Mouse (Mus musculus) embryonic facial prominence, embryonic 12.5 days (tissue): ENCODE data around the gene Ntsr1. TPM values are rescaled to one million over a fixed set of nuclear protein-coding genes. Genes with fewer than 3 reads are reported as not detected.

Experiments
- ATAC-seq: fragments of 200-750 bp; cut with Nextera tagmentation; 2 replicates; pipeline ENCODE4 v1.8.0; 2017; ENCODE audit not compliant: insufficient number of reproducible peaks, insufficient read depth, low FRiP score, low TSS enrichment
- H3K27ac ChIP-seq: fragments of 300-500 bp; sonication (generic); 2 replicates; pipeline ENCODE4 v1.5.1; 2016; ENCODE audit warnings: mild to moderate bottlenecking
- H3K27me3 ChIP-seq: fragments of 300-500 bp; sonication (generic); 2 replicates; pipeline ENCODE4 v1.6.1; 2016; ENCODE audit warnings: mild to moderate bottlenecking, moderate library complexity
- H3K36me3 ChIP-seq: fragments of 300-500 bp; sonication (generic); 2 replicates; pipeline ENCODE4 v1.6.1; 2016; ENCODE audit warnings: mild to moderate bottlenecking
- H3K4me1 ChIP-seq: fragments of 300-500 bp; sonication (generic); 2 replicates; pipeline ENCODE4 v1.6.1; 2016
- H3K4me2 ChIP-seq: fragments of 300-500 bp; sonication (generic); replicated peaks from 2 replicates; pipeline ENCODE4 v1.6.1; 2016; ENCODE audit warnings: mild to moderate bottlenecking, moderate library complexity
- H3K4me3 ChIP-seq: fragments of 300-500 bp; sonication (generic); 2 replicates; pipeline ENCODE4 v1.5.1; 2016; ENCODE audit warnings: mild to moderate bottlenecking
- H3K9ac ChIP-seq: fragments of 300-500 bp; sonication (generic); 2 replicates; pipeline ENCODE4 v1.6.1; 2016; ENCODE audit warnings: mild to moderate bottlenecking, moderate library complexity
- H3K9me3 ChIP-seq: fragments of 300-500 bp; sonication (generic); 2 replicates; pipeline ENCODE4 v1.6.1; 2016; ENCODE audit warnings: mild to moderate bottlenecking, moderate library complexity
- WGBS: fragments of 180-500 bp; shearing (Covaris S2); methylation state at CpG from one replicate; pipeline ENCODE4 v1.1.7; 2016; 5-methylcytosine and 5-hydroxymethylcytosine counted together
- polyA plus RNA-seq: library from polyadenylated mRNA; unstranded; fragments of >200 nt; fragmentation: Nextera tagmentation; extraction: Ambion mirVana; gene quantifications from 2 replicates; pipeline ENCODE4 v1.2.1, GENCODE M21; 2016

The Ntsr1 gene
- polyA plus RNA-seq, result 0.25 and 0.55 TPM in 2 replicates

GRCm38 (mm10) chr2:180499741-180500140, at the start of gene Ntsr1:
Ntsr1 (plus strand) TSS chr2:180499976.
- 0 out of 2 replicates have a peak, but pooled peaks have one; percentile 12 for ATAC-seq
- H3K4me1 ChIP-seq, result peaks cover 23% of the 10 kb centered on the region
- peak within 1 kb of the TSS; percentile 59 for H3K4me2 ChIP-seq
- no peak within 1 kb of the TSS for H3K27ac ChIP-seq
- no peaks in the 10 kb centered on the region for H3K9me3 ChIP-seq
- peak within 1 kb of the TSS; percentile 33 for H3K4me3 ChIP-seq
- H3K36me3 ChIP-seq, result no peaks in the 10 kb centered on the region
- peaks cover 56% of the 10 kb centered on the region for H3K27me3 ChIP-seq
- H3K9ac ChIP-seq, result peak within 1 kb of the TSS; percentile 44
- under 1% methylated on average over 30 of the region's 30 CpGs for WGBS

DNA sequence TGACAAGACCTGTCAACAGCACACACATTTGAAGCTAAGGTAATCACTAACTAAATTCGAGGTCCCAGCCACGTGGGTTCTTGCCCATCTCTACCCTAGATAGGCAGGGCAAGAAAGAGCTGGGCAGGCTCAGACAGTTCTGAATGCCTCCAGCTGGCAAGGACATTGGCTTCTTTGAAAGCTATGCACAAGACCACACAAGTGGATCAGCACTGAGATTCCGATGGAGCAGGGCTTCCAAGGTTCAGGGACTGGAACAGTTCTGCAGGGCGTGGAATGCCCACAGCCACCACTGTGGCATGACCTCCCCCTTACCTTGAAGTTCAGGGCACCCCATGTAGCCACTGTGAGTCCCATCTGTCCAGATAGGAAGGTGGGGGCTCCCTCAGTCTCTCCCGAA, 49.2 kb upstream of the Ntsr1 start:
- H3K4me3 ChIP-seq, result no peak overlapping the region
- no peaks in the 10 kb centered on the region for H3K36me3 ChIP-seq
- H3K4me1 ChIP-seq, result 0 out of 2 replicates have a peak, but pooled peaks cover under 1% of the 10 kb centered on the region
- peaks cover 11% of the 10 kb centered on the region for H3K27me3 ChIP-seq
- WGBS, result 77% methylated on average over 5 of the region's 5 CpGs
- no peaks in the 10 kb centered on the region for H3K9me3 ChIP-seq
- H3K4me2 ChIP-seq, result no peak overlapping the region
- no peak for ATAC-seq
- H3K9ac ChIP-seq, result no peak overlapping the region
- no peak overlapping the region for H3K27ac ChIP-seq

GRCm38 (mm10) chr2:180455723-180456698, 43.8 kb upstream of the Ntsr1 start, which contains the start of gene Slco4a1:
Slco4a1 (plus strand) TSS chr2:180456245.
- peak; percentile 88 for ATAC-seq
- H3K4me1 ChIP-seq, result peaks cover 14% of the 10 kb centered on the region; the same call in 1 of the 2 replicates
- no peaks in the 10 kb centered on the region for H3K36me3 ChIP-seq
- no peaks in the 10 kb centered on the region for H3K9me3 ChIP-seq
- peak within 1 kb of the TSS; percentile 46 for H3K4me3 ChIP-seq
- peak within 1 kb of the TSS; percentile 42 for H3K9ac ChIP-seq
- H3K27ac ChIP-seq, result no peak within 1 kb of the TSS
- H3K27me3 ChIP-seq, result peaks cover 51% of the 10 kb centered on the region
- 2% methylated on average over 65 of the region's 65 CpGs for WGBS
- H3K4me2 ChIP-seq, result peak within 1 kb of the TSS; percentile 91

DNA sequence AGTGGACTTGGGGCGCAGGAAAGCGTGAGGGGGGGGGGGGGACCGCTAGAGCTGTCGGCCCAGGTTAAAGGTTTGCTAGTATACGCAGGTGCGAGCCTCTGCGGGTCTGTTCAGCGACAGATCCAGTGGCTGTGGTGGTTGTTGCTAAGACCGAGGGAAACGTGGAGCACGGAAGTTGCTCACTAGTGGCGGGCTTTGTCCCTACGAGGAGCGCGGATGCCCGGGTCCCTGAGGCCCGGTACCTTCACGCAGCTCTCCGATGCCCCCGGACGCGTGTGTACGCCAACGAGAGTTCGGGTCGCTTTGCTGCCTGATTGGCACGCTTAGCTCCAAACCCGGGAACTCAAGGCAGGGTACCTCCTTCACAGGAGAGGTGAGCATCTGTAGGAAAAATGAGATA, 43.1 kb upstream of the Ntsr1 start:
- H3K27me3 ChIP-seq, result peaks cover 51% of the 10 kb centered on the region
- H3K36me3 ChIP-seq, result no peaks in the 10 kb centered on the region
- H3K9me3 ChIP-seq, result no peaks in the 10 kb centered on the region
- peak overlapping the region; percentile 42 for H3K9ac ChIP-seq
- no peak overlapping the region for H3K27ac ChIP-seq
- ATAC-seq, result no peak
- WGBS, result 2% methylated on average over 28 of the region's 28 CpGs
- H3K4me1 ChIP-seq, result peaks cover 14% of the 10 kb centered on the region; the same call in 1 of the 2 replicates
- H3K4me2 ChIP-seq, result peak overlapping the region; percentile 91
- peak overlapping the region; percentile 46 for H3K4me3 ChIP-seq

DNA sequence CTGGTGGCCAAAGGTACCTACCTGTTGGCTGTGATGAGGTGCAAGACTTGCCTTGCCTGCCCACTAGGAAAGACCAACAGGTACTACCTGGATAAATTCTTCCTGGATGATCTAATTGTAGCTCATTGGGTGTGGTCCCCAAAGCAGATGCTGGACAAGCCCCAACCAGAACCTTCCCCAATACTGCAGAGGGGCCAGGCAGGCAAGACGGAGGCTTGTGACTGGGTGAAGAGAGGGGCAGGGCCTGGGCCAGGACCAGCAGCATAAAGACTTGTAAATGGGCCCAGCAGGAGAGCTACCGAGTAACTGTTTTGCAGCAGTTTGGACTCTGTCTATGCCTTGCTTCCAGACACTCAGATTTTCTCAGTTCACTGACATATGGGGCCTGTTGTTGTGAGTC, 42.1 kb upstream of the Ntsr1 start:
- ATAC-seq, result no peak
- Histone ChIP-seq H3K9ac (no peak overlapping the region), H3K36me3 (no peaks in the 10 kb centered on the region), H3K27me3 (peaks cover 51% of the 10 kb centered on the region), H3K9me3 (no peaks in the 10 kb centered on the region), H3K4me2 (no peak overlapping the region), H3K4me3 (no peak overlapping the region), H3K27ac (no peak overlapping the region), H3K4me1 (peaks cover 14% of the 10 kb centered on the region; the same call in 1 of the 2 replicates)
- WGBS, result 27% methylated on average over 2 of the region's 2 CpGs

DNA sequence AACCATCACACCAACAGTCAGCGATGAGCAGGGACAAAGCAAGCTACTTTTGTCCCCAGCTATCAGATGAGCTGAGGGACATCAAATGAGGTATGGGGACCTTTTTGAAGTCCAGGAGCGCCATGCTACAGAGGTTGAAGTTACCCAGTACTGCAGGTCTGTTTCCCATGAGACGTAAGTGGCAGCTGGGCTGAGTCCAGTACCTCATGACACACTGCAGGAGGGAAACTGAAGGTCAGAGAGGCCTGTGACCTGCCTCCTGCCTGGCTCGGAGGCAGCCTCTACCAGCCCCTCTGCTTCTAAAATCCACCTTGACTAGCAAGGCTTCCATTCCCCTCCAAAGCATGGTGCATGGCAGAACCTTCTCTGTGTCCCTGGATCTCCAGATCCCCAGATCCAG, 40.3 kb upstream of the Ntsr1 start:
- Histone ChIP-seq H3K4me1 (peaks cover 14% of the 10 kb centered on the region; the same call in 1 of the 2 replicates), H3K36me3 (no peaks in the 10 kb centered on the region), H3K27me3 (peaks cover 50% of the 10 kb centered on the region), H3K4me2 (no peak overlapping the region), H3K9ac (no peak overlapping the region), H3K4me3 (no peak overlapping the region), H3K27ac (no peak overlapping the region), H3K9me3 (no peaks in the 10 kb centered on the region)
- no peak for ATAC-seq
- WGBS, result 70% methylated on average over 4 of the region's 4 CpGs

GRCm38 (mm10) chr2:180460801-180461200, 39.0 kb upstream of the Ntsr1 start:
- H3K27me3 ChIP-seq, result peaks cover 37% of the 10 kb centered on the region
- no peak overlapping the region for H3K4me2 ChIP-seq
- no peak overlapping the region for H3K27ac ChIP-seq
- 52% methylated on average over 8 of the region's 8 CpGs for WGBS
- H3K36me3 ChIP-seq, result no peaks in the 10 kb centered on the region
- ATAC-seq, result no peak
- H3K9ac ChIP-seq, result no peak overlapping the region
- no peaks in the 10 kb centered on the region for H3K9me3 ChIP-seq
- H3K4me3 ChIP-seq, result no peak overlapping the region
- H3K4me1 ChIP-seq, result peaks cover 11% of the 10 kb centered on the region; the same call in 1 of the 2 replicates

DNA sequence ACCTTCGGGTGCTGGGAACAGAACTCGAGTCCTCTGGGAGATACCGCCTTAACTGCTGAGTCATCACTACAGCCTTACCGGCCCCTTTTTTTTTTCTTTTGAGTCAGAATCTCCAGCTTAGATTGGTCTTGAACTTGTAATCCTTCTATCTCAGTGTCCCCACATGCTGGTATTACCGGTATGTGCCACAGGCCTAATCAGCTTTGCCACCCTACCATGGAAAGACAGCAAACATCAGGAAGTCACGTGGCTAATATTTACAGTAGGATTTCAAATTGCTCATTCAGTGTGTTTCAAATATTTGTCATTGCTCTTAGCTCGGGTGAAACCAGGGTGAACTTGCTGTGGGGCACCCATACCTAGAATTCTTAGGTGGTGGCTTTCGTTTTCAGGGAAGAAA, 37.2 kb upstream of the Ntsr1 start:
- 78% methylated on average over 8 of the region's 8 CpGs for WGBS
- Histone ChIP-seq H3K4me3 (no peak overlapping the region), H3K36me3 (no peaks in the 10 kb centered on the region), H3K27me3 (peaks cover 19% of the 10 kb centered on the region), H3K9ac (no peak overlapping the region), H3K4me2 (no peak overlapping the region), H3K9me3 (no peaks in the 10 kb centered on the region), H3K4me1 (no peaks in the 10 kb centered on the region), H3K27ac (no peak overlapping the region)
- no peak for ATAC-seq

DNA sequence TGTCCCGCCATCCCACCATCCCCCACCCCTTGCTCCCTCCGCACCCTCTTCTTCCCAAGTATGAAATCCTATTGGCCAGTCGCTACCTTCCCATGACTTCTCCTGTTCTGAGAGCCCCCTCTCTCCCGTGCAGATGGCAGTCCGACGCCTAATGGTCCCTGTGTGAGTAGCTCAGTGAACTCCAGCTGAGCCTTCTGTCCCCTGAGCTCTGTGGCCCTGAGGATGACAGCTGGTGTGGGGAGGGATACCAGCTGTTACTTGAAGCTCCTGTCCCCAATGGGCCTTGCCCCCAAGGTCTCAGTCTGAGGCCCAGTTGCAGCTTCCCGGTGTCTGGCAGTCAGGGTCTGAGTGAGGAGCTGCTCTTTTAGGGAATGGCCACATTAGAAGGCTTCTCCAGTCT, 33.3 kb upstream of the Ntsr1 start:
- Histone ChIP-seq H3K36me3 (no peaks in the 10 kb centered on the region), H3K27ac (no peak overlapping the region), H3K9me3 (no peaks in the 10 kb centered on the region), H3K4me2 (no peak overlapping the region), H3K9ac (no peak overlapping the region), H3K4me3 (no peak overlapping the region), H3K4me1 (no peaks in the 10 kb centered on the region), H3K27me3 (no peaks in the 10 kb centered on the region; the same call in 1 of the 2 replicates)
- no peak for ATAC-seq
- WGBS, result 81% methylated on average over 7 of the region's 7 CpGs

DNA sequence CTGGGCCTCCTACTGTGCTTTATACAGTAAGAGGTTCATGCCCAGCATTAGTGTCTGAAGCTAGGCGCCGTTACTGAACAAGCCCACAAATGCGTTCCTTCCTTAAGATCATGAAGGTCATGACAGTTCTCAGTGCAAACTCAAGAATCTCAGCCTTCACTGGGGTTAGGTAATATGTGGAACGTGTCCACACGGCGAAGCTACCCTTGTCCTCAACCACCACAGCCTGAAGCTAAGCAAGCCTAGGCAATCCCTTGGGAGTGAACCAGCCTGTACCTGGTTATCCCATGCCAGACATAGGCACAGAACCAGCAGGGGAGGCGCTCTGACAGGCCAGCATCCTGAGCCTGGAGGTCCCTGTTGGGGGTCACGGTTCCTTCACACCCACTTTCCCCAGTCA, 30.9 kb upstream of the Ntsr1 start:
- Histone ChIP-seq H3K4me3 (no peak overlapping the region), H3K4me1 (peaks cover 3% of the 10 kb centered on the region; the same call in 1 of the 2 replicates), H3K27me3 (no peaks in the 10 kb centered on the region), H3K9me3 (no peaks in the 10 kb centered on the region), H3K27ac (no peak overlapping the region), H3K4me2 (no peak overlapping the region), H3K9ac (no peak overlapping the region), H3K36me3 (no peaks in the 10 kb centered on the region)
- 89% methylated on average over 8 of the region's 8 CpGs for WGBS
- ATAC-seq, result no peak

GRCm38 (mm10) chr2:180469768-180470167, 30.0 kb upstream of the Ntsr1 start:
- Histone ChIP-seq H3K9ac (no peak overlapping the region), H3K27me3 (no peaks in the 10 kb centered on the region), H3K9me3 (no peaks in the 10 kb centered on the region), H3K4me2 (no peak overlapping the region), H3K4me3 (no peak overlapping the region), H3K27ac (no peak overlapping the region), H3K36me3 (no peaks in the 10 kb centered on the region), H3K4me1 (peaks cover 3% of the 10 kb centered on the region; the same call in 1 of the 2 replicates)
- WGBS, result 63% methylated on average over 9 of the region's 9 CpGs
- ATAC-seq, result no peak
